Mouse (Mus musculus): ENCODE results near the gene Vps35l.

The Vps35l gene

GRCm38 (mm10) chr7:118777598-118778394, 37.8 kb downstream of the Vps35l start:
- no peak for DNase-seq (ENCODE audit: inconsistent ontology term)

GRCm38 (mm10) chr7:118778561-118778960, 38.5 kb downstream of the Vps35l start:
- DNase-seq (ENCODE audit: inconsistent ontology term): no peak

GRCm38 (mm10) chr7:118783305-118784001, 43.4 kb downstream of the Vps35l start:
- DNase-seq (ENCODE audit: inconsistent ontology term): no peak

- no peak for DNase-seq (ENCODE audit: inconsistent ontology term)
Observed at GRCm38 (mm10) chr7:118786091-118786490, 46.1 kb downstream of the Vps35l start.

- DNase-seq (ENCODE audit: inconsistent ontology term): no peak
Observed at GRCm38 (mm10) chr7:118787326-118787725, 47.3 kb downstream of the Vps35l start.

GRCm38 (mm10) chr7:118788481-118788880, 48.5 kb downstream of the Vps35l start:
- peak; percentile 11 for DNase-seq (ENCODE audit: inconsistent ontology term)

- DNase-seq (ENCODE audit: inconsistent ontology term): no peak
Observed at GRCm38 (mm10) chr7:118790292-118790691, 50.3 kb downstream of the Vps35l start.

GRCm38 (mm10) chr7:118793899-118794298, 53.9 kb downstream of the Vps35l start:
- DNase-seq (ENCODE audit: inconsistent ontology term): no peak

- DNase-seq (ENCODE audit: inconsistent ontology term): no peak
Observed at GRCm38 (mm10) chr7:118795779-118796178, 55.8 kb downstream of the Vps35l start.

- DNase-seq (ENCODE audit: inconsistent ontology term): no peak
Observed at GRCm38 (mm10) chr7:118796838-118797237, 56.8 kb downstream of the Vps35l start.

- DNase-seq (ENCODE audit: inconsistent ontology term): no peak
Observed at GRCm38 (mm10) chr7:118797600-118797999, 57.6 kb downstream of the Vps35l start.

- DNase-seq (ENCODE audit: inconsistent ontology term): no peak
Observed at GRCm38 (mm10) chr7:118798105-118798570, 58.1 kb downstream of the Vps35l start.

GRCm38 (mm10) chr7:118800112-118800734, 60.2 kb downstream of the Vps35l start:
- no peak for DNase-seq (ENCODE audit: inconsistent ontology term)

GRCm38 (mm10) chr7:118801791-118802190, 61.8 kb downstream of the Vps35l start:
- no peak for DNase-seq (ENCODE audit: inconsistent ontology term)

GRCm38 (mm10) chr7:118803425-118803824, 63.4 kb downstream of the Vps35l start:
- no peak for DNase-seq (ENCODE audit: inconsistent ontology term)

GRCm38 (mm10) chr7:118806631-118807411, 66.8 kb downstream of the Vps35l start:
- no peak for DNase-seq (ENCODE audit: inconsistent ontology term)

- DNase-seq (ENCODE audit: inconsistent ontology term): no peak
Observed at GRCm38 (mm10) chr7:118807899-118808298, 67.9 kb downstream of the Vps35l start.

- DNase-seq (ENCODE audit: inconsistent ontology term): no peak
Observed at GRCm38 (mm10) chr7:118811407-118812106, 71.5 kb downstream of the Vps35l start.

GRCm38 (mm10) chr7:118813592-118813991, 73.6 kb downstream of the Vps35l start:
- no peak for DNase-seq (ENCODE audit: inconsistent ontology term)

- no peak for DNase-seq (ENCODE audit: inconsistent ontology term)
Observed at GRCm38 (mm10) chr7:118816275-118816674, 76.2 kb downstream of the Vps35l start.

- DNase-seq (ENCODE audit: inconsistent ontology term): no peak
Observed at GRCm38 (mm10) chr7:118817741-118818140, 77.7 kb downstream of the Vps35l start.

Measured in Muller cell, postnatal 12 days (primary cell).